22 mouse cellular contexts compared by ENCODE assay signal in genomic region chr5:20612616-20613015, GRCm38 (mm10).
DNase-seq lines count a peak whose midpoint lies in the region; ATAC-seq lines count a peak whose summit lies in the region.
"Had no signal": no experiment of that assay in that cellular context is flagged by ENCODE, and none has a peak within 500 bp of the region (broad histone marks: within the 10 kb centered on the region; RNA-seq: fewer than 3 reads in every experiment).

No protein-coding gene starts in this region.

- H3K27me3 ChIP-seq in limb, embryonic 13.5 days = peaks cover 13% of the 10 kb centered on the region; the same call in 1 of the 2 replicates
- H3K27me3 ChIP-seq in limb, embryonic 10.5 days (ENCODE audit: low read depth, poor library complexity, severe bottlenecking) = no peaks in the 10 kb centered on the region
- no peaks in the 10 kb centered on the region for H3K27me3 ChIP-seq in hindbrain, embryonic 11.5 days (ENCODE audit: control insufficient read depth, insufficient read depth, low read length)
- H3K27me3 ChIP-seq: heart, embryonic 12.5 days; hindbrain, embryonic 13.5 days had no signal

- peak; percentile 55; the same call in 1 of the 2 replicates for ATAC-seq in limb, embryonic 13.5 days (ENCODE audit: low FRiP score, low read depth)
- peak; percentile 32 to 49; a peak in 1 of 4 replicates for ATAC-seq in hematopoietic stem cell, adult 5-6 weeks (replicated peaks in 1 of 2; ENCODE audit: insufficient read depth in 1 of 2, low FRiP score in 2 of 2, low TSS enrichment in 1 of 2, low read depth in 1 of 2, poor library complexity in 2 of 2, severe bottlenecking in 2 of 2)
- ATAC-seq in hindbrain, embryonic 11.5 days (ENCODE audit: low FRiP score) = no peak
- ATAC-seq: CD4-positive, CD25-positive, alpha-beta regulatory T cell, adult 4 months; forebrain, embryonic 14.5 days; hindbrain, postnatal 0 days had no signal

- no peak overlapping the region for H3K9ac ChIP-seq in limb, embryonic 13.5 days
- no peak overlapping the region for H3K9ac ChIP-seq in hindbrain, embryonic 11.5 days (ENCODE audit: low read depth, low read length)
- H3K9ac ChIP-seq: heart, embryonic 12.5 days; hindbrain, embryonic 13.5 days had no signal

- no peaks in the 10 kb centered on the region for H3K9me3 ChIP-seq in limb, embryonic 13.5 days
- H3K9me3 ChIP-seq in limb, embryonic 10.5 days (replicated peaks) = no peaks in the 10 kb centered on the region
- H3K9me3 ChIP-seq in hindbrain, embryonic 11.5 days (ENCODE audit: control insufficient read depth, low read length) = no peaks in the 10 kb centered on the region
- H3K9me3 ChIP-seq: embryonic facial prominence, embryonic 10.5 days; G1E; heart, embryonic 12.5 days; hindbrain, embryonic 13.5 days had no signal

- H3K36me3 ChIP-seq in limb, embryonic 13.5 days = no peaks in the 10 kb centered on the region
- H3K36me3 ChIP-seq in limb, embryonic 10.5 days = no peaks in the 10 kb centered on the region
- H3K36me3 ChIP-seq in hindbrain, embryonic 11.5 days (ENCODE audit: control insufficient read depth, insufficient read depth, low read length) = no peaks in the 10 kb centered on the region
- H3K36me3 ChIP-seq: embryonic facial prominence, embryonic 10.5 days; G1E; heart, embryonic 12.5 days had no signal

- no peak overlapping the region for H3K4me3 ChIP-seq in limb, embryonic 13.5 days
- no peak overlapping the region for H3K4me3 ChIP-seq in limb, embryonic 10.5 days
- H3K4me3 ChIP-seq in hindbrain, embryonic 11.5 days (ENCODE audit: low read depth, low read length) = no peak overlapping the region
- H3K4me3 ChIP-seq: embryonic facial prominence, embryonic 10.5 days; heart, embryonic 12.5 days; hindbrain, embryonic 13.5 days had no signal

- WGBS in limb, embryonic 13.5 days = 81% methylated on average over 9 of the region's 9 CpGs
- 90% methylated on average over 9 of the region's 9 CpGs for WGBS in limb, embryonic 10.5 days
- WGBS in hindbrain, embryonic 11.5 days = 96% methylated on average over 9 of the region's 9 CpGs

- DNase-seq in limb, embryonic 10.5 days (ENCODE audit: low spot score) = no peak
- peak; percentile 77 for DNase-seq in 416B (ENCODE audit: low read depth)
- DNase-seq in brain, adult 2 months (ENCODE audit: low read depth, low spot score) = peak; percentile 37
- no peak for DNase-seq in hindbrain, embryonic 11.5 days (ENCODE audit: low spot score)
- DNase-seq in spleen, postnatal 14 days (ENCODE audit: low spot score in 2 of 2) = no peak
- DNase-seq: adrenal gland, adult 8-10 months; adrenal gland, postnatal 36 days; B cell, adult 2 months; cerebellum, adult 18-20 months; cerebellum, adult 9-11 months; cerebellum, postnatal 36 days; gastrocnemius, postnatal 10 days; heart, postnatal 36 days had no signal

- no peak overlapping the region for H3K27ac ChIP-seq in limb, embryonic 13.5 days
- H3K27ac ChIP-seq in limb, embryonic 10.5 days = no peak overlapping the region
- H3K27ac ChIP-seq in hindbrain, embryonic 11.5 days (ENCODE audit: low read depth, low read length) = no peak overlapping the region
- H3K27ac ChIP-seq: embryonic facial prominence, embryonic 10.5 days; hindbrain, embryonic 13.5 days; hindbrain, postnatal 0 days had no signal

- H3K4me1 ChIP-seq in limb, embryonic 13.5 days = 0 out of 2 replicates have a peak, but pooled peaks cover 6% of the 10 kb centered on the region
- no peaks in the 10 kb centered on the region for H3K4me1 ChIP-seq in limb, embryonic 10.5 days
- no peaks in the 10 kb centered on the region for H3K4me1 ChIP-seq in hindbrain, embryonic 11.5 days (replicated peaks; ENCODE audit: control insufficient read depth, insufficient read depth, low read length)
- H3K4me1 ChIP-seq: embryonic facial prominence, embryonic 10.5 days; heart, embryonic 12.5 days; hindbrain, embryonic 13.5 days had no signal

- H3K4me2 ChIP-seq in limb, embryonic 13.5 days (replicated peaks) = no peak overlapping the region
- no peak overlapping the region for H3K4me2 ChIP-seq in hindbrain, embryonic 11.5 days (replicated peaks; ENCODE audit: low read depth, low read length)
- H3K4me2 ChIP-seq: heart, embryonic 12.5 days; hindbrain, embryonic 13.5 days had no signal

Comparison
In these comparisons a context has a peak if more than half of its experiments do, and no peak if none do; other contexts are left out.
1. DNase-seq: peak in 416B (single experiment) and brain, adult 2 months (single experiment); none in limb, embryonic 10.5 days (single experiment), hindbrain, embryonic 11.5 days (single experiment) and spleen, postnatal 14 days (0 of 2).